Mouse (Mus musculus): Measurements from ENCODE around the gene Trak1.

GRCm38 (mm10) chr9:121511911-121512310 is 214.6 kb downstream of the Trak1 start:
- TF ChIP-seq CTCF (IDR thresholded peaks at IDR 0.05; ENCODE audit: borderline replicate concordance, insufficient read depth, low read depth, low read length) (no peak), POLR2A (IDR thresholded peaks at IDR 0.05; ENCODE audit: borderline replicate concordance, insufficient read depth, low read length) (no peak)

Measured in cerebellum, adult 2 months (tissue).